Mouse (Mus musculus): ENCODE measurements around the gene Btbd9. TPM values are rescaled to one million over a fixed set of nuclear protein-coding genes. Genes with fewer than 3 reads are reported as not detected.

Gene Btbd9
- total RNA-seq, 2 experiments from 2014 or later = 9.7 to 14.8 TPM

DNA sequence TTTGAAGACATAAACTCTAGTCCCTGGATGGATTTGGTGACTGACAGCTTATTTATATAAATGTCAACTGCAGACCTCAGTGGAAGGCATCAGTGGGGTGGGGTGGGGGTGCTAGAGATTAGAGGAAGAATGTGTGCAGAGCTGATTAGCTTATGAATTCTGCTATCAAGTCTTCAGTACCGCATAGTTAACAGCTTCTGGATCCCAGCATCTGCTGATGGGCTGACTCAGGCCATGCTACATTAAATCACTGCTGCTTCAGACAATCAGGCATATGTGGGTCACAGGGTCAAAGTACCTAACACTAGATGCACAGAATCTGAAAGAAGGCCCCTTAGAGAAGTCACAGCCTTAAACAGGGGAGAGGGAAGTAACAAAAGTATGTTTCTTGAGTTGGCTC lies 198.5 kb downstream of the Btbd9 start:
- DNase-seq = no peak
- intact Hi-C loops (cut with DNase I; ENCODE audit: low total_unique reads) = loop anchor here (10.0 kb wide), 1 partner anchor 507 kb away; no protein-coding TSS in a partner anchor

DNA sequence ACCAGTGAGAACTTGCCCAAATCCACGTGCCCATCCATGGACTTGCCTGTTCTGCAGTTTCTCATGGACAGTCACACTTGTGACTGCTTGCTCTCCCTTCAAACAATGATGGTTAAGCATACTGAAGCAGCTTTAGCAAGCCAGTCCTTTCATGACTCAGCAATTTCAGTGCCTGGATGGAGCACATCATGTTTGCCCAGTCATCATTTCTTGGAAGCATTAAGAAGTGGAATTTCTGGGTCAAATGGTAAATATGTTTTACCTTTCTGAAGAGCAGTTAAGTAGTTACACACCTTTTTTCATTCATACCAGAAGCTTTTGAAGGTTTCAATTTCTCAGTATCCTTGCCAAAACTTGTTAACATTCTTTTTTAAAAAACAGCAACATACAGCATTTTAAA lies 201.2 kb downstream of the Btbd9 start:
- no peak for DNase-seq
- intact Hi-C loops (cut with DNase I; ENCODE audit: low total_unique reads) = loop anchor here (10.0 kb wide), 1 partner anchor 510 kb away; no protein-coding TSS in a partner anchor

DNA sequence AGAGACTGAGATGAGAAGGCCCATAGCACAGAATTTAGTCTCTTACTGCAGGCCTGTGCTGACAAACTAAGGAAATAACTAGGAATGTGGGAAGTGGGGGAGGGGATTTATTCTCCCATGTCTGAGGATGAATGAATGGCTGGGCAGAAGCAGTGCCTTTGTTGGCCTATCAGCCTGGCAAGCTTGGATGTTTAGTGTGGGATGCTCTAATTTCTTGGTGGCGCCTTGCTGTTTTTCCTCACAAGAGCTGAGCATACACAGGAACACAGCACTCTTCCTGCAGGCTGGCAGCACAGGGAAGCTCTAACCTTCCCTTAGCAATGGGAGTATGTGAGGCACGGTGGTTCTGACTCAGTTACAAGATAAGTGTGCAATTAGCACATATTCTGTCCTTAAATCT lies 207.7 kb downstream of the Btbd9 start:
- DNase-seq = no peak
- intact Hi-C loops (cut with DNase I; ENCODE audit: low total_unique reads) = no loop called here

DNA sequence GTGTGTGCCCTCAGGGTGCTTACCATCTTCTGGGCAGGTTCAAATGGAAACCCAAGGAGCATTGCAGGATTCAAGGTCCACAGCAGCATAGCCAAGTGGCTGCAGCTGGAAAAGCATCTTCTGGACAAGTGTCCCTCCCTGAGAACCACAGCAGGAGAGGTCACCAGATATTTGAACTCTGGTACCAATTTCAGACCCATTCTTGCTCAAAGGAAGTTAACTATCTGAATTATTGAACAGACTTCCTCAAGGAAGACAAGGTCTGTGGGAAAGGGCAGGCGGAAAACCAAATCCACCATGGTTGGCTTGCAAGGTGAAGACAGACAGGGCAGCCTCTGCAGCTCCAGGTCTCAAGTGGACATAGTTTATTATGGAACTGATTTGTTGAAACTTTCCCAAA lies 211.6 kb downstream of the Btbd9 start:
- DNase-seq = no peak
- intact Hi-C loops (cut with DNase I; ENCODE audit: low total_unique reads) = no loop called here

DNA sequence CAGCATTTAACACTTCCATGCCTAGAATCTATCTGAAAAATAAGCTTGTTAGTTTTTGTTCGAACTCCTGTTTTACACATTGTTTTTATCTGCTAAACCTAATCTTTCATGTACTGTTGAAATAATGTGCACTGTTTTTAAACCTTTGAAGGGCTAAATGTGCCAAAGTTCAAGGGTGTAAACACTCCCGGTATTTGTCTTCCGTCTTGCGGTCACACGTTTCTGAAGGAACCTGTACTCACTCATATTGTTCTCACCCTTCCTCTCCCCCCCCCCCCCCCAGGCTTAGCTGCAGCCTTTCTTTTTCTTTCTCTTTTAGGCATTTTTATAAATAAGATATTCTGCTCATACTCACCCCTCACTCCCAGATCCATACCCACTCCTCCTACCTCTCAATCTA lies 212.9 kb downstream of the Btbd9 start:
- no peak for DNase-seq
- intact Hi-C loops (cut with DNase I; ENCODE audit: low total_unique reads) = no loop called here

DNA sequence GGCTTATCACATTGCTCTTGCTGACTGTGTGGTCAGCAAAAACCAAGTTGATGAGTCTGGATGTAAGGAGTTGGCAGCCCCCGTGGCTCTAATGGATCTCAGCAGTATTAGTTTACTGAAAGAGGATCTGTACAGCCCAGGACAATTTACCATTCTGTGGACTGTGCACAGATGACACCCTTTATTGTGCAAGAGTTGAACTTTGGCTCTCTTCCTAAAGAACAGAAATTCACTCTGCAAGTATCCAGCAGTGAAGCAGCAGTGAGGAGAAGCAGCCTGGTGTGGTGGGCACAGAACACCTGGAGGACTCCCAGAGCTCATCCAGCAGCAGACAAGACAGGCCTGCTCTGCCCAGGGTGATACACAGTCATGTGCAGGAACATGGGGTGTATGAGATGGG lies 215.6 kb downstream of the Btbd9 start:
- no peak for DNase-seq
- intact Hi-C loops (cut with DNase I; ENCODE audit: low total_unique reads) = no loop called here

DNA sequence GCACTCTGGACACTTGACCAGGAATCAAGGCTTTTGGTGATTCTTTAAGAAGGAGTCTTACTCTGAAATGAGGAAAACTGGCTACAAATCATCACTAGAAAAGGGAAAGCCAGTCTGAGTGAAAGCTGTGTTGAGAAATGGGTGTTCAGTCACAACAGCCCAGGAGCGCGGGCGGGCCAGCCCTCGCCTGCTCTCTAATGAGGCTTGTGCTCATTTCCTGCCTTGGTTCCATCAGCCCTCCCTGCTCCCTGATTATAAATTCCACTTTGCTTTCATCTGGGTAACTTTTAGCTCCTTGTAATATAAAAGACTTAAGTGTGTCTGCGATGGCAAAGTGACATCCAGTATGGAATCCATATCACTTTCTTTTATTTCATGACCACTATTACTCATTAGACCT lies 216.9 kb downstream of the Btbd9 start:
- DNase-seq = no peak
- intact Hi-C loops (cut with DNase I; ENCODE audit: low total_unique reads) = no loop called here

DNA sequence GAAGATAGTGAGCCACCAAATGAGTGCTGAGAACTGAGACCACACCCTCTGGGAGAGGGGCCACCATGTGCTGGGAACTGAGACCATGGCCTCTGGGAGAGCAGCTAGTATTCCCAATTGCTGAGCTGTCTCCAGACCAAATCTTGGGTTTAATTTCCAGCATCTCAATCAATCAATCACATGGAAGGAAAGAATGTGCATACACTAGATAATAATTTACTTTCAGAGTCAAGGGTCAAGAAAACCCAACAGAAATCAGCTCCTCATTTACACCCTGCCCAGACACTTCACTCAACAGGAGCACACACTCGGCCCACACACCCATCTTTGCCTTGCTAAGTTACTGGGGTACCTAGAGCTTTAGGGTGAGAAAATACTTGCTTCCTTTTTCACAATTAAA lies 220.9 kb downstream of the Btbd9 start:
- no peak for DNase-seq
- intact Hi-C loops (cut with DNase I; ENCODE audit: low total_unique reads) = no loop called here

DNA sequence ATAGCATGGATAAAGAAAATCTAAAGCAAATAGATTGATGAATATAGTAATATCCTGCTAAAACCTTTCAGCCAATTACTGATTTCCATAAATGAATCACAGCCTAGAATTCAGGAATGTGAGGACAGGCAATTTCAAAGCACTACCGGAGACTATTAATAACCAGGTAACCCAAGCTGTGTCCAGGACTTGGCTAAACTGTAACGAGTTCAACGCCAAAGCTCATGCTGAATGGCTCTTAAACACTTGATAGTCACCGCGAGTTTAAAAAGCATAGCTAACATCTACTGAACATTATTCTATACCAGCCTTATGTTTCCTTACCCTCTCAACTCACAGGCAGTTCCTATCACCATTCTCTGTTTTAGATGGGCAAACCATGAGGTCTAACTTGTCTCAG lies 221.9 kb downstream of the Btbd9 start:
- intact Hi-C loops (cut with DNase I; ENCODE audit: low total_unique reads) = no loop called here
- DNase-seq = no peak

DNA sequence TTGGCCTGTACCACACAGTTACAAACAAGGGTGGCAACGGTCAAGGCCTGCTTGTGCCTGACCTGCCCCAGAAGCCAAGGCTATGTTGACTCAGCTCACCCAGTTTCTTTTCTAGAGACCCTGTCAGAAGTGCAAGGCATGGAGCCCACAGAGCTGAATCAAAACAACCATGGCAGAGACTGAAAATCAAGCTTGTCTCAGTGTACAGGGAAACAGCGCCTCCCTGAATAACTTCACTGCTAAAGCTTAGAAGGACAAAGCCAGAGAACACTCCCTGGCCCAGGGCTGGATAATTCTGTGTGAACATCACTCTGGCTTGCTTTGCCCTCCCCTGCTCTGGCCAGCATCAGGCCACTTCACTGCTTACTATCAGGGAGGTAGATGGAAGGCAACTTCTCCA lies 228.3 kb downstream of the Btbd9 start:
- intact Hi-C loops (cut with DNase I; ENCODE audit: low total_unique reads) = no loop called here
- DNase-seq = no peak

DNA sequence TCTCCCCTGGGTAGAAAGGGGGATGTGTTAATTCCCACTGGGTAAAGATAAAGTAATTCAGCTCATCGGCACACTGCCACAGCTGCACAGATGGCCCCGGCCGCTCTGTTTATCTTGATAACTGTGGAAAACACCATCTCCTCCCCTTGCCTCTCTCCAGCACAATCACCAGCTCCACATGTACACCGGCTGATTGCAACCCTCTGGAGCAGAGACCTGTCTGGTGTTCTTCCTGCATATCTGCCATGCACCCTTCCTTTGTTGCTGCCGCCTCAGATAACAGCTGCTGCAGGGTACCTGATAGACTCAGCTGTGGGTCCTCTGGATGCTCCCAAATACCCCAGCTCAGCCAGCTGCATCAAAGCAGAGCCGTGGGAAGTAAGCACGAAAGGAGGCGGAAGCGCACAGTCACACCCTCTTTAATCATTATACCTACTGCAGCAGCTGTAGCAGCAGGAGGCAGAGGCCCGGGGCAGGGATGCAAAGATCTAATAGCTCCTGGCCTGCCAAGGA lies 229.1 kb downstream of the Btbd9 start:
- intact Hi-C loops (cut with DNase I; ENCODE audit: low total_unique reads) = no loop called here
- DNase-seq = no peak

DNA sequence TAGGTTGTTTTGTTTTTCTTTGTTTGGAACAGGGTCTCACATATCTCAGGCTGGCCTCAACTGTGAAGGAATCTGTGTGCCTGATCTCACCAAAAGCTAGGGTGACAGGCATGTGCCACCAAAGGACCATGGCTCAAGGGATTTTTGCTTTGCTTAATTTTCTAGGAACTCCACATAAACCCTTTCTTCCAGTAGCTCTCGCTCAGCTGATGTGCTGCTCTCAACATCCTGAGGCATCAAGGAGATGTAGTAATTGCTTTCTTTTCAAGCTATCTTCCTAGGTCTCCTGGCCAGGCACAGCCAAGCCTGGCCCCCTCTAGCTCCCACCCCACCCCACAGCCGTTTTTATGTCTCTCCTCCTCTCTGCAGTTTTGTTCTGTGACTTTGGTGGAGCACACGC lies 231.3 kb downstream of the Btbd9 start:
- intact Hi-C loops (cut with DNase I; ENCODE audit: low total_unique reads) = no loop called here

DNA sequence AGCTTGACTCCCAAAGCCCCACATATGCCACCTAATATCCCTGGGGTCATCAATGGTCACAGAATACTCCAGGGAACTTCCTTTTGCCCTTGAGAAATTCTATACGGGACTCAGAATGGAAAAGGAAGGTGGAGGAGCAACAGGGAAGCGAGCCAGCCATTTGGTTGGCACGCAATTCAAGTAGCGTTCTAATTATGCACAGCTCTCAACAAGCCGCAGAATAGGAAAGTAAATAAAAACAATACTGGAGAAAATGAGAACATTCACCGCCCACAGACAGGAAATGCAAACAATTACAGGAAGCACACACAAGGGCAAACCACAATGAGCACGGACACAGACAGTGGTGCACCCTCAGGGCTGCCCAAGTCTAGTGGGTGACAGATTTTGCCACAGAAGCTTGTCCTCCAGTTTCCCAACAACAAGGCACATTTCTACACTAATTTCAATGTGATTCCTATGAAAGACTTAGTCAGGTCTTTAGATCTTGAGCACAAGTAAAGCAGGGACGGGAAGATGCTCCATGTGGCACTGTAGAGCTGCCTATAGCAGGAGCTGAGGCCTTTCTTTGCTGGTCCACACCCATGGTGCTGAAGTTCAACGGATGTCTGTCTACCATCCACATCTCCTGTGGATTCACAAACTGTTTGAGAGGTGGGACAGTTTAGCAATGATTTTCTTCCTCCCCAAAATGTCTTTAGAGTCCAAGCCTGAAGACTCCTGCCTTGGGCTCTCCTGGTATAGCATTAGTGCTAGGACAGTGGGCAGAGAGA lies 232.4 kb downstream of the Btbd9 start:
- intact Hi-C loops (cut with DNase I; ENCODE audit: low total_unique reads) = no loop called here
- DNase-seq = no peak

More for the DNA sequence above, 231.3 kb downstream of the Btbd9 start:
- DNase-seq = no peak

DNA sequence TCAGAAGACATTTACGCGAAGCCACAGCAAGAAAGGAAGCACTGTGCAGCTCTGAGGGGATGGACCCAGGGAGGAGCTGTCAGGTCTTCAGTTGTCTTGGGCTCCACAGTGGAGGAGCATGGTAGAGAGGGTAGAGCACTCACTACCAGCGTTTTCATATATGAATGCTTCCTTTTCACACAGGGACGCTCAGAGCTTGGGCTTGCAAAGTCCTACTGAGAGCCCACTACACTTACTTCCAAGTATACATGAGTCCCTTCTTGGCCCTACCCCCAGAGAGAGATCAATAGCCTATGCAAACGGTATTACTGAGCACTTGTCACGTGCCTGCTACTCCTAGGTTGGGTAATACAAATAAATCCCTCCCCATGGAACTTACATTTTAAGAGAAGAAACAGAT lies 234.7 kb downstream of the Btbd9 start:
- intact Hi-C loops (cut with DNase I; ENCODE audit: low total_unique reads) = no loop called here
- no peak for DNase-seq

DNA sequence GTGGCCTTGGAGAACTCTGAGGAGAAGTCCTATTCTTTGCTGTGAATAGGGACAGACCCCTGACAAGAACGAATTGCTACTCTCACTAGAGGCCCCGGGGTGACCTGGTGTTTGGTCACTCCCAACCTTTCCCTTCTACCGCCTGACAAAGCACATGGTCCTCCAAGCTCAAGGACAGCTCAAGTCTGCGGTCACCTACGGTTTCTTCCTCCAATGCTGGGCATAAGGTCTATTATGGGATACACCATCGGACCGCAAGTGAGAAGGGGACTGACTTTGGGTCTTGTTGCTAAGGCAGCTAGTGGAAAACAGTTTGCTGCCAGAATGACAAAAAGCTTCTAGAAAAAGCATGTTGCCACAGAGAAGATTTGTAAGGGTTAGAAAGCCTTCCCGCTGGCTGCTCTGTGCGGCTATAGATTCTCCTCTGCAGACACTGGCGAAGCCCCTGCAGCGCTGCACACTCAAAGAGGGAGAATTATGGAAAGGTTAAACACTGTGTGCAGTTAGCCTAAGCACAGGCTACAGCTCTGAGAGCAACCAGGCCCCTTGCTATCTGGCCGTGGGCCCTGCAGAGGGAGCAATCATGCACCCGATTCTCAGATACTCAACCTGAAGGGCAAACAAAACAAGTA lies 235.7 kb downstream of the Btbd9 start:
- intact Hi-C loops (cut with DNase I; ENCODE audit: low total_unique reads) = no loop called here
- DNase-seq = no peak

DNA sequence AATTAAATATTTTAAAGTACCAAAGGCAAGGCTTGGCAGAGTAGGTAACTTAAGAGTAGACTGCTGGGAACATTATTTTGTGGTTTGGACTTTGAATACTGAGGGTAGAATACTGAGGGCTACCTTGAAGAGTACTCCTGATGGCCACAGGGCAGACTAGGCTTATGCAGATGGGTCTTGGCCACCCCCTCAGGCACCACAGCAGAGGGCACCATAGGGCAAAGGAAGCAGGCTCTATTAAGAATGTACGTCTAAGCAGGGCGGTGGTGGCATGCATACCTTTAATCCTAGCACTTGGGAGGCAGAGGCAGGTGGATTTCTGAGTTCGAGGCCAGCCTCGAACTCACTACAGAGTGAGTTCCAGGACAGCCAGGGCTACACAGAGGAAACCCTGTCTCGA lies 237.0 kb downstream of the Btbd9 start:
- intact Hi-C loops (cut with DNase I; ENCODE audit: low total_unique reads) = no loop called here
- no peak for DNase-seq

DNA sequence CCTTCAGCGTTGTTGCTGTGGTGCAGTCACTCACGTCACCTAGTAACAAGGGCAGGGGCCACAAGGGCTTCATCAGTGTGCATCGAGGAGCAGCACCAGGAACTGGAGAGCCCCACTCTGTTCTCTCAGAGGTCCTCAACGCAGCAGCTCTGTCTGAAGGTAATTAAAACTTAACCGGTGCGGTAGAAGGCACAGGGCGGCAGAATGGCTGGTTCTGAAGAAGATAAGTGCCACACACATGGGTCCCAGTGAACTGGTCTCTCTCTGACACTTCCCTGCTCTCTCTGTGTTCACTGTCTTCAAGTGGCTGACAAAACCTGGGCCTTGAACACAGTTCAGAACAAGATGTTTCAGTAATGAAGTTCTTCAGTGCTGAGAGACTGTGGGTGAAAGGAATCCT lies 239.5 kb downstream of the Btbd9 start:
- DNase-seq = no peak
- intact Hi-C loops (cut with DNase I; ENCODE audit: low total_unique reads) = no loop called here

DNA sequence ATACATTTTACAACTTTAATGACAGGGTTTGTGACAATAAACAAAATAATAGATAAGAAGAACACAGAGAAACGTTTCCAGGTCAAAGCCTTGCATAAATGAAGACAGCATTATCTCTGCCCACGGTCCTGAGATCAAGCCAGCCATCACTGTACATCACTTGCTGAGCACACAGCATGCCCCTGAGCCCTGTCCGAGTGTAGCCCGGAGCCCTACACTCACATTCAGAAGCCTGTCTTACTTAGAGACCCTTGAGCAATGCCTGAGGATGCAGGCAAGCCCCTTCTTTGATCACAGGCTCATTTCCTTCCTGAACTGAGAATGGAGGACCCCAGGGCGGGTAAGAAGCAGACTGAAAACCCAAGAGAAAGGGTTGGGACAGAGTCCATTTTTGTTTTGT lies 240.0 kb downstream of the Btbd9 start:
- intact Hi-C loops (cut with DNase I; ENCODE audit: low total_unique reads) = no loop called here
- no peak for DNase-seq

DNA sequence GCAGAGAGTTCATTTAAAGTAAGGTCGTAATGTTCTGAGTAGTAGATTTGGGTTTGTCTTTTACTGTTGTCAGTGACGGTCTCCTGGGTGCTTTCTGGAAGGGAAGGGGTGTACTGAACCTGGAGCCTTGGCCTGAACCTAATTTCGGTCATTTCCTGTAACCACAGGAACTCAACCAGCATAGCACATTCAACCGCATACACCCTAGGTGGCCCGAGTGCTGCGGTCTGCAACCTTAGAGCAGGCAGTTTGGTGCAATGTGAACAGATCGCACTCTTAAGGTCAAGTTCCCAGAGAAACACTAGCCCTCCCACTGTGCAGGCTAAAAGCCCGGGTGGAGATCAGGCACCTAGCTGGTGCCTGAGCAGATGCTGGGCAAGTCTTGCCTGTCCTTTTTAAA lies 240.5 kb downstream of the Btbd9 start:
- intact Hi-C loops (cut with DNase I; ENCODE audit: low total_unique reads) = no loop called here
- DNase-seq = no peak

DNA sequence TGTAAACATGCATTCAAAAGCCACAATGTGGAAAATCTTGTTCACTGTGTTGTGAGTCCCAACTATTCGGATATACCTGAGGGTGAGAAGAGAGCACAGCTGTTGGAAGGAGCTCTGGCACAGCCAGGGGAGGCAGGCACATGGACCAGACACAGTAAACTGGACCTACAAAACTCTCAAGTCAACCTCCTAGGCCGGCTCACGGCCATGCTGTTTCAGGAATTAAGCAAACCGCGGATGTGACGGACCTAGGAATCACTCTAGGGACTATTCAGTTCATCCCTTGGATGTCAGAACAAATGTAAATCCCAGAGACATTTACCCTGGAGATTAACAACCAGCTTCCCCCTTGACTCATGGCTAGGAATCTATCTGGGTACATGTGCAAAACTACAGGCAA lies 242.0 kb downstream of the Btbd9 start:
- intact Hi-C loops (cut with DNase I; ENCODE audit: low total_unique reads) = no loop called here
- DNase-seq = no peak

DNA sequence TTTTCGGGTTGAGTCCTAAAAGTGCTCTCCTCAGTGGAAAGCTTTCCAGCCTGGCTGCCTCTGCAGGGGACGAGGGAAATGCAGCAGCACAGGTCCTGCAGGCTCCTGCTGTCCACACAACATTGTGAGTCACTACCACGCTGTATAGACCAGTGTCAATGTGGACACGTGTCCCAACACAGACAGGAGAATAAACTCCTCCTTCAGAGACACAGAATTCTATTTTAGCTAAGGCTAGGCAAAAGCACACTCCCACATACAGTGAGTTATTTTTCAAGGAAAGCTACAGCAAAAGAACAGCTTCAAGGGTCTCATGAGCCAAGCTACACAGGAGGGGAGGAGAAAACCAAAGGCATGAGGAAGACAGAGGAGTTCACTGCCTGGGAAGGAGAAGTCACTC lies 243.2 kb downstream of the Btbd9 start:
- intact Hi-C loops (cut with DNase I; ENCODE audit: low total_unique reads) = no loop called here
- no peak for DNase-seq
